Mouse (Mus musculus): ENCODE measurements around the gene Cdk5rap1. TPM values are rescaled to one million over a fixed set of nuclear protein-coding genes. Genes with fewer than 3 reads are reported as not detected.

Gene Cdk5rap1
- polyA plus RNA-seq (2015; fragmentation: Nextera tagmentation; extraction: Ambion mirVana) = 19.1 and 19.7 TPM in 2 replicates

GRCm38 (mm10) chr2:154372842-154373500, at the start of gene Cdk5rap1:
TSS of gene Cdk5rap1 (minus strand) at chr2:154373010.
- no peaks in the 10 kb centered on the region for H3K9me3 ChIP-seq (ENCODE audit: control insufficient read depth, low read length)
- H3K4me2 ChIP-seq (ENCODE audit: low read depth, low read length) = peak within 1 kb of the TSS; percentile 85
- H3K27me3 ChIP-seq (ENCODE audit: control insufficient read depth, insufficient read depth, low read depth, low read length) = no peaks in the 10 kb centered on the region
- peak; percentile 39 for ATAC-seq (ENCODE audit: low read depth)
- peak within 1 kb of the TSS; percentile 88 for H3K9ac ChIP-seq (ENCODE audit: low read length)
- 10% methylated on average over 9 of the region's 9 CpGs for WGBS
- peak within 1 kb of the TSS; percentile 89 for H3K27ac ChIP-seq (ENCODE audit: low read length)
- H3K4me3 ChIP-seq (ENCODE audit: low read length) = peak within 1 kb of the TSS; percentile 69
- H3K36me3 ChIP-seq (ENCODE audit: control insufficient read depth, insufficient read depth, low read length) = 0 out of 2 replicates have a peak, but pooled peaks cover 2% of the 10 kb centered on the region
- peaks cover 3% of the 10 kb centered on the region; the same call in 1 of the 2 replicates for H3K4me1 ChIP-seq (replicated peaks; ENCODE audit: control insufficient read depth, insufficient read depth, low read length)

GRCm38 (mm10) chr2:154422181-154422580, 49.4 kb upstream of the Cdk5rap1 start:
- H3K27me3 ChIP-seq (ENCODE audit: control insufficient read depth, insufficient read depth, low read depth, low read length) = no peaks in the 10 kb centered on the region
- peaks cover 2% of the 10 kb centered on the region; the same call in 1 of the 2 replicates for H3K4me1 ChIP-seq (replicated peaks; ENCODE audit: control insufficient read depth, insufficient read depth, low read length)
- H3K27ac ChIP-seq (ENCODE audit: low read length) = no peak overlapping the region
- ATAC-seq (ENCODE audit: low read depth) = no peak
- 77% methylated on average over 5 of the region's 5 CpGs for WGBS
- H3K4me2 ChIP-seq (ENCODE audit: low read depth, low read length) = no peak overlapping the region
- peaks cover 5% of the 10 kb centered on the region; the same call in 1 of the 2 replicates for H3K9me3 ChIP-seq (ENCODE audit: control insufficient read depth, low read length)
- H3K9ac ChIP-seq (ENCODE audit: low read length) = no peak overlapping the region
- H3K36me3 ChIP-seq (ENCODE audit: control insufficient read depth, insufficient read depth, low read length) = no peaks in the 10 kb centered on the region
- no peak overlapping the region for H3K4me3 ChIP-seq (ENCODE audit: low read length)

GRCm38 (mm10) chr2:154420942-154421731, 48.3 kb upstream of the Cdk5rap1 start:
- Histone ChIP-seq H3K27me3 (ENCODE audit: control insufficient read depth, insufficient read depth, low read depth, low read length) (no peaks in the 10 kb centered on the region), H3K4me1 (replicated peaks; ENCODE audit: control insufficient read depth, insufficient read depth, low read length) (no peaks in the 10 kb centered on the region; the same call in 1 of the 2 replicates), H3K9ac (ENCODE audit: low read length) (no peak overlapping the region), H3K4me2 (ENCODE audit: low read depth, low read length) (no peak overlapping the region), H3K27ac (ENCODE audit: low read length) (no peak overlapping the region), H3K9me3 (ENCODE audit: control insufficient read depth, low read length) (peaks cover 5% of the 10 kb centered on the region; the same call in 1 of the 2 replicates), H3K36me3 (ENCODE audit: control insufficient read depth, insufficient read depth, low read length) (no peaks in the 10 kb centered on the region), H3K4me3 (ENCODE audit: low read length) (no peak overlapping the region)
- WGBS = 42% methylated on average over 7 of the region's 7 CpGs
- 0 out of 2 replicates have a peak, but pooled peaks have one; percentile 20 for ATAC-seq (ENCODE audit: low read depth)

GRCm38 (mm10) chr2:154419631-154420515, 47.1 kb upstream of the Cdk5rap1 start:
- H3K4me3 ChIP-seq (ENCODE audit: low read length) = no peak overlapping the region
- H3K27me3 ChIP-seq (ENCODE audit: control insufficient read depth, insufficient read depth, low read depth, low read length) = no peaks in the 10 kb centered on the region
- no peak overlapping the region for H3K9ac ChIP-seq (ENCODE audit: low read length)
- no peaks in the 10 kb centered on the region for H3K36me3 ChIP-seq (ENCODE audit: control insufficient read depth, insufficient read depth, low read length)
- H3K4me1 ChIP-seq (replicated peaks; ENCODE audit: control insufficient read depth, insufficient read depth, low read length) = no peaks in the 10 kb centered on the region
- WGBS = 78% methylated on average over 9 of the region's 9 CpGs
- H3K9me3 ChIP-seq (ENCODE audit: control insufficient read depth, low read length) = no peaks in the 10 kb centered on the region
- H3K27ac ChIP-seq (ENCODE audit: low read length) = no peak overlapping the region
- H3K4me2 ChIP-seq (ENCODE audit: low read depth, low read length) = no peak overlapping the region
- no peak for ATAC-seq (ENCODE audit: low read depth)

GRCm38 (mm10) chr2:154418001-154418400, 45.2 kb upstream of the Cdk5rap1 start:
- 81% methylated on average over 7 of the region's 7 CpGs for WGBS
- no peak for ATAC-seq (ENCODE audit: low read depth)
- no peak overlapping the region for H3K27ac ChIP-seq (ENCODE audit: low read length)

GRCm38 (mm10) chr2:154417107-154417506, 44.3 kb upstream of the Cdk5rap1 start:
- H3K36me3 ChIP-seq (ENCODE audit: control insufficient read depth, insufficient read depth, low read length) = no peaks in the 10 kb centered on the region
- no peaks in the 10 kb centered on the region for H3K4me1 ChIP-seq (replicated peaks; ENCODE audit: control insufficient read depth, insufficient read depth, low read length)
- H3K27ac ChIP-seq (ENCODE audit: low read length) = no peak overlapping the region
- ATAC-seq (ENCODE audit: low read depth) = peak; percentile 47; the same call in 1 of the 2 replicates
- H3K4me3 ChIP-seq (ENCODE audit: low read length) = no peak overlapping the region
- no peaks in the 10 kb centered on the region for H3K9me3 ChIP-seq (ENCODE audit: control insufficient read depth, low read length)
- H3K4me2 ChIP-seq (ENCODE audit: low read depth, low read length) = no peak overlapping the region
- no peaks in the 10 kb centered on the region for H3K27me3 ChIP-seq (ENCODE audit: control insufficient read depth, insufficient read depth, low read depth, low read length)
- 12% methylated on average over 3 of the region's 3 CpGs for WGBS
- H3K9ac ChIP-seq (ENCODE audit: low read length) = no peak overlapping the region

More at GRCm38 (mm10) chr2:154418001-154418400, 45.2 kb upstream of the Cdk5rap1 start:
- H3K9me3 ChIP-seq (ENCODE audit: control insufficient read depth, low read length) = no peaks in the 10 kb centered on the region
- no peak overlapping the region for H3K9ac ChIP-seq (ENCODE audit: low read length)
- H3K4me2 ChIP-seq (ENCODE audit: low read depth, low read length) = no peak overlapping the region
- no peaks in the 10 kb centered on the region for H3K36me3 ChIP-seq (ENCODE audit: control insufficient read depth, insufficient read depth, low read length)
- H3K27me3 ChIP-seq (ENCODE audit: control insufficient read depth, insufficient read depth, low read depth, low read length) = no peaks in the 10 kb centered on the region
- no peak overlapping the region for H3K4me3 ChIP-seq (ENCODE audit: low read length)
- H3K4me1 ChIP-seq (replicated peaks; ENCODE audit: control insufficient read depth, insufficient read depth, low read length) = no peaks in the 10 kb centered on the region

- ATAC-seq (ENCODE audit: low read depth) = no peak
- WGBS = 62% methylated on average over 7 of the region's 7 CpGs
- H3K36me3 ChIP-seq (ENCODE audit: control insufficient read depth, insufficient read depth, low read length) = no peaks in the 10 kb centered on the region
- H3K27me3 ChIP-seq (ENCODE audit: control insufficient read depth, insufficient read depth, low read depth, low read length) = no peaks in the 10 kb centered on the region; the same call in 1 of the 2 replicates
- H3K27ac ChIP-seq (ENCODE audit: low read length) = no peak overlapping the region
- H3K4me3 ChIP-seq (ENCODE audit: low read length) = no peak overlapping the region
- H3K9me3 ChIP-seq (ENCODE audit: control insufficient read depth, low read length) = no peaks in the 10 kb centered on the region
- no peak overlapping the region for H3K9ac ChIP-seq (ENCODE audit: low read length)
- no peak overlapping the region for H3K4me2 ChIP-seq (ENCODE audit: low read depth, low read length)
- H3K4me1 ChIP-seq (replicated peaks; ENCODE audit: control insufficient read depth, insufficient read depth, low read length) = no peaks in the 10 kb centered on the region; the same call in 1 of the 2 replicates
These were observed 39.3 kb upstream of the Cdk5rap1 start for GRCm38 (mm10) chr2:154412018-154412666.

- Histone ChIP-seq H3K9me3 (ENCODE audit: control insufficient read depth, low read length) (no peaks in the 10 kb centered on the region), H3K36me3 (ENCODE audit: control insufficient read depth, insufficient read depth, low read length) (no peaks in the 10 kb centered on the region), H3K4me3 (ENCODE audit: low read length) (no peak overlapping the region), H3K4me1 (replicated peaks; ENCODE audit: control insufficient read depth, insufficient read depth, low read length) (no peaks in the 10 kb centered on the region; the same call in 1 of the 2 replicates), H3K4me2 (ENCODE audit: low read depth, low read length) (no peak overlapping the region), H3K27ac (ENCODE audit: low read length) (no peak overlapping the region), H3K9ac (ENCODE audit: low read length) (no peak overlapping the region), H3K27me3 (ENCODE audit: control insufficient read depth, insufficient read depth, low read depth, low read length) (no peaks in the 10 kb centered on the region; the same call in 1 of the 2 replicates)
- no peak for ATAC-seq (ENCODE audit: low read depth)
- WGBS = 34% methylated on average over 2 of the region's 2 CpGs
These were observed 37.5 kb upstream of the Cdk5rap1 start for GRCm38 (mm10) chr2:154410355-154410754.

Measured in lung, embryonic 16.5 days (tissue).